Mouse (Mus musculus) lung, embryonic 14.5 days (tissue): ENCODE measurements at regions not wholly inside any gene's neighbourhood (a gene's known extent, or its start where the extent isn't known, plus 50 kb on each side); places are given as distances from the start of the nearest gene placed in this dataset.

Experiments used
- ATAC-seq: fragments of 200-750 bp; cut with Nextera tagmentation; 2 replicates; pipeline ENCODE4 v1.8.0; 2017; ENCODE audit warnings: mild to moderate bottlenecking, moderate TSS enrichment, moderate library complexity; ENCODE audit not compliant: insufficient read depth
- DNase-seq: peaks from one replicate; pipeline ENCODE4 v3.0.0-alpha.2; 2015
- H3K27ac ChIP-seq: fragments of 300-500 bp; sonication (generic); 2 replicates; pipeline ENCODE4 v1.5.1; 2014; ENCODE audit warnings: low read depth, mild to moderate bottlenecking, moderate library complexity
- H3K27me3 ChIP-seq: fragments of 300-500 bp; sonication (generic); 2 replicates; pipeline ENCODE4 v1.6.1; 2014; ENCODE audit warnings: low read length, control low read depth; ENCODE audit not compliant: insufficient read depth
- H3K36me3 ChIP-seq: fragments of 300-500 bp; sonication (generic); 2 replicates; pipeline ENCODE4 v1.6.1; 2014; ENCODE audit warnings: control low read depth; ENCODE audit not compliant: insufficient read depth
- H3K4me1 ChIP-seq: fragments of 300-500 bp; sonication (generic); 2 replicates; pipeline ENCODE4 v1.6.1; 2014; ENCODE audit warnings: antibody characterized with exemption, control low read depth; ENCODE audit not compliant: insufficient read depth
- H3K4me2 ChIP-seq: fragments of 300-500 bp; sonication (generic); 2 replicates; pipeline ENCODE4 v1.6.1; 2014; ENCODE audit warnings: mild to moderate bottlenecking
- H3K4me3 ChIP-seq: fragments of 300-500 bp; sonication (generic); 2 replicates; pipeline ENCODE4 v1.5.1; 2014; ENCODE audit warnings: low read depth, low read length
- H3K9ac ChIP-seq: fragments of 300-500 bp; sonication (generic); 2 replicates; pipeline ENCODE4 v1.6.1; 2014
- H3K9me3 ChIP-seq: fragments of 300-500 bp; sonication (generic); 2 replicates; pipeline ENCODE4 v1.6.1; 2016; ENCODE audit warnings: low read depth, low read length, control low read depth
- CTCF ChIP-seq: IDR thresholded peaks from 2 replicates; pipeline ENCODE4 v1.5.1; 2016; ENCODE audit warnings: antibody characterized with exemption, low read depth
- WGBS: fragments of 180-500 bp; shearing (Covaris S2); extraction: QIAGEN DNeasy Blood & Tissue Kit; methylation state at CpG from one replicate; pipeline ENCODE4 v1.1.7; 2014; 5-methylcytosine and 5-hydroxymethylcytosine counted together

DNA sequence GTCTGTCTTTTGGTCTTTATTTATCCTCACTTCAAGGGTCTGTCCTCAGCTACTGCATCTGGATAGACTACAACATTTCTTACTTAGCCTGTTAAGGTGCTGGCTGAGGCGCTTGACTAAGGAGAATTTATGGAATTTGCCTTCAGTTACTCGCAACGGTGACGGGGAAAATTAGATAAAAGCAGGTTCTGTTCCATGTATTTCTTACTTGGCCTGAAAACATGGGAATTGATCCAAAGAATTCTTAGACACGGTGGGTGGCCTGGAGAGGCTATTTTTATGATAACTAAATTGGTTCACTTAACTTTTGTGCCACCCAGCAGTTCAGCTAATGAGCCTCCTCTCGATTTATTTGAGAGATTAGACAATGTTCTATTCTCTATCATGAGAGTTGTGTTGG is 224.3 kb downstream of the Setd4 start:
- TF ChIP-seq CTCF, result no peak
- Histone ChIP-seq H3K4me2 (no peak overlapping the region), H3K36me3 (no peaks in the 10 kb centered on the region), H3K4me3 (no peak overlapping the region), H3K4me1 (peaks cover 8% of the 10 kb centered on the region; the same call in 1 of the 2 replicates), H3K9me3 (no peaks in the 10 kb centered on the region), H3K27ac (no peak overlapping the region), H3K9ac (no peak overlapping the region), H3K27me3 (no peaks in the 10 kb centered on the region)
- WGBS, result 24% methylated on average over 6 of the region's 6 CpGs
- DNase-seq, result peak; percentile 68
- ATAC-seq, result no peak

DNA sequence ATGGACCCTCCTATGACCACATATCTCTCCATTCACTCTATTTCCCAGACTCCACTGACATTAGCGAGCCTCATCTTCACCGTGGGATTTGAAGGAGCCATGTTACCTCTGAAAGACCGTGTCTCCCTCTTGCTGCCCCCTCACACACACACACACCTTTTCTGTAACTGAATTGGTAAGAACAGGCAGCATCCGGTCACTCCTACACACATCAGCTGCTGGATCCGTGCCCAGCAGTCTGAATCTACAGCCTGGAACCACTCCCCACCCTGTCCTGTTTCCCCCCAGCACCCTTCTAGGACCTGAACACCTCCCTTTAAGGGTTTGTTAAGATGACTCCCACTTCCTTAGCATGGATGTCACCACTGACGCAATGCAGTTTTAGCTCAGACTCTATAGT is 229.2 kb downstream of the Setd4 start:
- Histone ChIP-seq H3K36me3 (no peaks in the 10 kb centered on the region), H3K4me2 (no peak overlapping the region), H3K9me3 (no peaks in the 10 kb centered on the region), H3K9ac (no peak overlapping the region), H3K4me1 (peaks cover 2% of the 10 kb centered on the region; the same call in 1 of the 2 replicates), H3K27me3 (no peaks in the 10 kb centered on the region), H3K27ac (no peak overlapping the region), H3K4me3 (no peak overlapping the region)
- 51% methylated on average over 6 of the region's 6 CpGs for WGBS
- no peak for ATAC-seq
- TF ChIP-seq CTCF, result no peak
- DNase-seq, result peak; percentile 52

DNA sequence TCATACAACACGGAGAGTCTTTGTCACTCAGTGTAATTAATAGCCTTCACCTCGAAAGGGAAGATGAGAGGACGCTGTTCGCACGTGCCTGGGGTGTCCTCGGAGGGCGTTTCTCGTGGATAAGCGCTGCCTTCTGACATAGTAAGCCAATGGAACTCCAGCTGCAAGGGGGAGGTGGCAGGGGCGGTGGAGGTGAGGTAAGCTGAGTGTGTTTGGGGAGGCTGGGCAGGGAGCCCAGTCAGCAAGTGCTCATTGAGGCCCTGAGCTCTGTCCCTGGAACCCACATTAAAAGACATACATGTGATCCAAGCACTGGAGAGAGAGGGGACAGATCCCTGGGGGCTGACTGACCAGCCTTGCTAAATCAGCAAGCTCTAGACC is 234.1 kb downstream of the Setd4 start:
- H3K9me3 ChIP-seq, result no peaks in the 10 kb centered on the region
- no peak overlapping the region for H3K27ac ChIP-seq
- no peak overlapping the region for H3K9ac ChIP-seq
- no peak for TF ChIP-seq CTCF
- whole genome bisulfite sequencing, result 50% methylated on average over 10 of the region's 10 CpGs
- no peaks in the 10 kb centered on the region for H3K27me3 ChIP-seq
- H3K4me3 ChIP-seq, result no peak overlapping the region
- H3K36me3 ChIP-seq, result no peaks in the 10 kb centered on the region
- H3K4me2 ChIP-seq, result no peak overlapping the region
- DNase-seq, result peak; percentile 23
- peak; percentile 48; the same call in 1 of the 2 replicates for ATAC-seq
- H3K4me1 ChIP-seq, result no peaks in the 10 kb centered on the region

DNA sequence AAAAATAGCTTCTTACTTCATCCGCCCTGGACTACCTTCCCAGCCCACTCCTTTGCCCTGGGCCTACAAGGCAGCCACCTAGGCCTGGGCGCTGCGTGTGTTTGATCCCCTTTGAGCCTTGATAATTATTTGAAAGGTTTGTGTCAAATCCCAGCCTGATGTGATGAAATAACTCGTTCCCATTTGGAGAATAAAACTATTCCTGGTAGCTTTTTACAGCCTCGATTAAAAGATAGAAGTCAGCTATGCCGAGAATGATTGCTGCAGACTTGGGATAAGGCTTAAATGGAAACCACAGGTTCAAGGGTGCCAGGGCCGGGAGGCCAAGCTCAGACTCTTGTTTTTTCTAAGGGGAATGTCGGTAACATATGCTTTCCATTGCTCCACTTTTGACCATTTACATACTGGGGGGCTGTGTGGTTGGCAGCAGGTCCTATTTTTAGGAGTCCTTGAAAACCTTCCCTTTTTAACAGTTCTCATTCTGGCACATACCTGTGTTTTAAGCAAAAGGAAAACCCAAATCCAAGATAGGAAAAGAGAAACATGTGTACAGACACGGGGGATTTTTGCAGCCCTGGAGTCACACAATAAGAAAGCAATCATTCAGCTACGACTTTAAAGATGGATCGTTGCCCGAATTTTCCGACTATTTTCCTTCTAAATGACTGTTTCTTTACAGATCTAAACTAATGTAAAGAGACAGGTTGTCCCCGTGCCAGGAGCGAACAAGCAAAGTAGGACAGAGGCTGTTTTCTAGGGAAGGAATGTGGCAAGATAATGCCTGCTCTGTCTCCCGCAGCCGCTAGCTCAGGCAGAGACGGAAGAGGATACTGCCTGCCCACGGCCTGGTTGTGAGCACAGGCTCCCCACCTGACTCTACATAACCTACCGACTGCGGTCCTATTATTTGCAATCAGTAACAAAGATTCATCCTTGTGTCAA is 234.8 kb downstream of the Setd4 start:
- Histone ChIP-seq H3K27me3 (no peaks in the 10 kb centered on the region), H3K4me1 (no peaks in the 10 kb centered on the region), H3K36me3 (no peaks in the 10 kb centered on the region), H3K27ac (peak overlapping the region; percentile 36; the same call in 1 of the 2 replicates), H3K9ac (no peak overlapping the region), H3K9me3 (no peaks in the 10 kb centered on the region), H3K4me3 (no peak overlapping the region), H3K4me2 (no peak overlapping the region)
- no peak for TF ChIP-seq CTCF
- DNase-seq (peak; percentile 68), ATAC-seq (peak; percentile 57; the same call in 1 of the 2 replicates)
- 50% methylated on average over 21 of the region's 21 CpGs for WGBS

DNA sequence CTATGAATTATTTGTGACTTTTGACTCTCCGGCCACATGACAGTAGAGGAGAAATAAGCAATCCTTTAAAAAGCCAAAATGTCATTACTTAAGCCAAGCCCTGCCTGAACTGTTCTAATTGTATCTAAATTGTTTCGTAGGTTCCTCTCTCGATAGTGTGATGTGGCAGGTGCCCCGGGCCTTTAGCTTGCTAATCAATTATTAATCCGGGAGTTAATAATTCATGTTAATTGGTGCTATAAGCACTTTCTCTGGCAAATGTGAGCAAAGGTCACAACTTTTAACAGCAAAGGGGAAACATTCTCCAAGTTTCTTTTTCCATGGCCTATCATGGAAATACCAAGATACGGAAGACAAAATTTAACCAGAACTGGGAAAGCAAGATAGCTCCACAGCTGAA is 235.9 kb downstream of the Setd4 start:
- Histone ChIP-seq H3K4me2 (no peak overlapping the region), H3K4me3 (no peak overlapping the region), H3K27ac (no peak overlapping the region), H3K27me3 (no peaks in the 10 kb centered on the region), H3K36me3 (no peaks in the 10 kb centered on the region), H3K4me1 (no peaks in the 10 kb centered on the region), H3K9me3 (no peaks in the 10 kb centered on the region), H3K9ac (no peak overlapping the region)
- DNase-seq (no peak), ATAC-seq (no peak)
- WGBS, result 85% methylated on average over 6 of the region's 6 CpGs
- TF ChIP-seq CTCF, result no peak

DNA sequence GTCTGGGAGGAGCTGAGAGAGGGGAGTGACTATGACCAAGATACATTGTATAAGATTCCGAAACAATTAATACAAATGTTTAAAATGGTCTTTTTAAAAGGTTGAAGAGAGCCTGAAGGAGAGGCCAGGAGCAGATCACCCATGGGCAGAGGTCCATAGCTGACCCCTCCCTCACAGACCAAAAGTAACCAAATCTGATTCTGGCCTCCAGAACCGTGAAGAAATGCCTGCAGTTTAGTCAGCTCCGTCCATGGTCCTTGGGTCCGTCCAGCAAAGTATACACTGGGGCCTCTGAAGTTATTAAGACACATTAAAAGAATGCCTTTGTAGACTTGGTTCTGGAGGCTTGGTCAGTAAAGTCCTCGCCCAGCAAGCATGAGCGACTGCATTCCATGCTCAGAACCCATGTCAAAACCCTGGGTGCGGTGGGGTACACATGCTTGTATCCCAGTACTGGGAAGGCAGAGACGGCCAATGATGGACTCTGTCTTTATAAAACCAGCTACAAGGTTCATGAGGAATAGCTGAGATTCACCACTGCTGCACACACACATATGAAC is 236.5 kb downstream of the Setd4 start:
- DNase-seq (no peak), ATAC-seq (no peak)

DNA sequence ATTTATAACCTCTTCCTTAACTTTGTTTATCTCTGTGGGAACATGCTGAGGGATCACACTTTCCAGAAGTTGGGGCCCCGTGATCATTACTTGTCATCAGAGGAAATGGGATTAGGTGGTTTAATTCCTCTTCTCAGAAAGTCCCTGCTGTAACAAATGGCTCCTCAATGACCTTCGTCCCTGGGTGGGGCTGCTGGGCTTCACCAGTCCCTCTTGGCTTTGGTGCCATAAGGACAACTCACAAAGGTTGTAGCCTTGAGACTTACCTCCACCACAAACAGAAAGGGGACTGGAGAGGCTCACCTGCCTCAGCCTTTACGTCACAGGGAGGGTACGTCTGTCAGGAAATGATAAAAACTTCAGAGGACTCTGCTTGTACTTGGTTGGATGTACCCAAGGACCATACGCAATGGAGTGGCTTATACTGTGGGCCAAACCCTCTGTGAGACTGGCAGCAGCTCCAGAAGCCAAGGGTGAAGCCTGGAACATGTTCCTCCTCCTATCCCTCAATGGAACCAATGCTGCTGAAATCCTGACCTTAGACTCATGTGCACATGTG is 237.4 kb downstream of the Setd4 start:
- WGBS, result 64% methylated on average over 5 of the region's 5 CpGs
- H3K27me3 ChIP-seq, result no peaks in the 10 kb centered on the region
- no peak overlapping the region for H3K4me3 ChIP-seq
- no peaks in the 10 kb centered on the region for H3K4me1 ChIP-seq
- no peaks in the 10 kb centered on the region for H3K36me3 ChIP-seq
- no peak overlapping the region for H3K4me2 ChIP-seq
- no peaks in the 10 kb centered on the region for H3K9me3 ChIP-seq
- ATAC-seq (no peak), DNase-seq (no peak)
- no peak for TF ChIP-seq CTCF
- no peak overlapping the region for H3K27ac ChIP-seq
- H3K9ac ChIP-seq, result no peak overlapping the region

More for the DNA sequence above, 236.5 kb downstream of the Setd4 start:
- no peaks in the 10 kb centered on the region for H3K4me1 ChIP-seq
- no peaks in the 10 kb centered on the region for H3K9me3 ChIP-seq
- no peak for TF ChIP-seq CTCF
- H3K4me3 ChIP-seq, result no peak overlapping the region
- H3K36me3 ChIP-seq, result no peaks in the 10 kb centered on the region
- H3K4me2 ChIP-seq, result no peak overlapping the region
- 84% methylated on average over 8 of the region's 8 CpGs for WGBS
- no peaks in the 10 kb centered on the region for H3K27me3 ChIP-seq
- no peak overlapping the region for H3K27ac ChIP-seq
- H3K9ac ChIP-seq, result no peak overlapping the region
